Mouse (Mus musculus): Measurements from ENCODE around the gene Mrpl51. TPM values are rescaled to one million over a fixed set of nuclear protein-coding genes. Genes with fewer than 3 reads are reported as not detected.

The Mrpl51 gene
- polyA plus RNA-seq, 1 experiment = 147 TPM

DNA sequence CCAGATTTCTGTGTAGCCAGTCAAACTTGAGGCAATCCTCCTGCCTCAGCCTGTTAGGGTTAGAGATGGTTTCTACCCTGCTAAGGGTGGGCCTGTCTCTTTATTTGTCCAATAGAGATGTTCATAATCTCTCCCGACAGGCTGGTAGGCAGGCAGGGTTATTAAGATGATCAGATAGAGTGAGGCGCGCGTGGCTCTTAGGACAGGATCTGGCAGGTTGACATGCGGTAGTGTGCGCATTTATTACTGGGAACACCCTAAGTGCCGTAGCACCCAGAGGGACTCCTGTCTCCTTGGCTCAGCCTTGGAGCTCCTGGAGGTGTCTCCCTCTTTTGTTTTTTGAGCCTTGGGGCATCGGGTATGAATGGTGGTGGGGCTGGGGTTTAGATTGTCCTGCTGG is 36.3 kb upstream of the Mrpl51 start:
- Histone ChIP-seq H3K4me3 (ENCODE audit: insufficient read depth, poor library complexity, severe bottlenecking) (no peak overlapping the region), H3K79me2 (ENCODE audit: control insufficient read depth, insufficient read depth) (no peaks in the 10 kb centered on the region), H3K79me3 (ENCODE audit: low read depth) (no peaks in the 10 kb centered on the region), H3K36me3 (ENCODE audit: control insufficient read depth, insufficient read depth) (peaks cover 47% of the 10 kb centered on the region), H3K27me3 (ENCODE audit: control insufficient read depth, insufficient read depth, insufficient read length) (no peaks in the 10 kb centered on the region), H3ac (ENCODE audit: control insufficient read depth, insufficient read length, low read depth) (no peak overlapping the region)
- TF ChIP-seq CEBPB (IDR thresholded peaks at IDR 0.05; ENCODE audit: low read depth) = no peak
- TF ChIP-seq CTCF (IDR thresholded peaks at IDR 0.05; ENCODE audit: control insufficient read depth, insufficient read depth, insufficient read length) = no peak
- no peak for TF ChIP-seq USF1 (IDR thresholded peaks at IDR 0.05; ENCODE audit: low read depth)
- TF ChIP-seq FOSL1 (IDR thresholded peaks at IDR 0.05; ENCODE audit: insufficient read depth, low read length, poor library complexity, severe bottlenecking) = no peak
- TF ChIP-seq MYOD1 (IDR thresholded peaks at IDR 0.05; ENCODE audit: control insufficient read depth, insufficient read length, low read depth) = no peak
- no peak for TF ChIP-seq MAX (IDR thresholded peaks at IDR 0.05)
- no peak for TF ChIP-seq MYOG (IDR thresholded peaks at IDR 0.05; ENCODE audit: control insufficient read depth, extremely low read depth, insufficient read length)

DNA sequence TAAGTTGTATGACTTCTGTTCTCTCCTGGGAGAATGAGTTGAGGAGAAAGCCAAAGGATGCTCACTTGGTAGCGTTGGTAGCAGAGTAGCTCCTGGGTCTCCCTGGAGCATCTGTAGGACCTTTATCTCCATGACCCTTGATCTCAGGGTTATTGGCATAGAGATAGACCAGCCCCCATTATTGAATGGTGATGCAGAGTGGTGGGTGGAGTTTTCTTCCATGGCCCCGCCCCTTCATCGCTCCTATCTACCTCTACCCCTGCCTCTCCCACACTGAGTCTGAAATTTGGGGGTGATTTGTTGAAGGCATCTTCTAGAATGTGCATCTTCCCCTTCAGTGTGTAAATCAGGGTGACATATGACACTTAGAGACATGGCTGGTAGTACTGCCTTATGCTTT is 35.1 kb upstream of the Mrpl51 start:
- Histone ChIP-seq H3K79me3 (ENCODE audit: low read depth) (no peaks in the 10 kb centered on the region), H3ac (ENCODE audit: control insufficient read depth, insufficient read length, low read depth) (no peak overlapping the region), H3K4me3 (ENCODE audit: insufficient read depth, poor library complexity, severe bottlenecking) (no peak overlapping the region), H3K27me3 (ENCODE audit: control insufficient read depth, insufficient read depth, insufficient read length) (no peaks in the 10 kb centered on the region), H3K36me3 (ENCODE audit: control insufficient read depth, insufficient read depth) (peaks cover 50% of the 10 kb centered on the region), H3K79me2 (ENCODE audit: control insufficient read depth, insufficient read depth) (no peaks in the 10 kb centered on the region)
- TF ChIP-seq CEBPB (IDR thresholded peaks at IDR 0.05; ENCODE audit: low read depth) (no peak), MYOG (IDR thresholded peaks at IDR 0.05; ENCODE audit: control insufficient read depth, extremely low read depth, insufficient read length) (no peak), MAX (IDR thresholded peaks at IDR 0.05) (no peak), CTCF (IDR thresholded peaks at IDR 0.05; ENCODE audit: control insufficient read depth, insufficient read depth, insufficient read length) (no peak), FOSL1 (IDR thresholded peaks at IDR 0.05; ENCODE audit: insufficient read depth, low read length, poor library complexity, severe bottlenecking) (no peak), MYOD1 (IDR thresholded peaks at IDR 0.05; ENCODE audit: control insufficient read depth, insufficient read length, low read depth) (no peak), USF1 (IDR thresholded peaks at IDR 0.05; ENCODE audit: low read depth) (no peak)

DNA sequence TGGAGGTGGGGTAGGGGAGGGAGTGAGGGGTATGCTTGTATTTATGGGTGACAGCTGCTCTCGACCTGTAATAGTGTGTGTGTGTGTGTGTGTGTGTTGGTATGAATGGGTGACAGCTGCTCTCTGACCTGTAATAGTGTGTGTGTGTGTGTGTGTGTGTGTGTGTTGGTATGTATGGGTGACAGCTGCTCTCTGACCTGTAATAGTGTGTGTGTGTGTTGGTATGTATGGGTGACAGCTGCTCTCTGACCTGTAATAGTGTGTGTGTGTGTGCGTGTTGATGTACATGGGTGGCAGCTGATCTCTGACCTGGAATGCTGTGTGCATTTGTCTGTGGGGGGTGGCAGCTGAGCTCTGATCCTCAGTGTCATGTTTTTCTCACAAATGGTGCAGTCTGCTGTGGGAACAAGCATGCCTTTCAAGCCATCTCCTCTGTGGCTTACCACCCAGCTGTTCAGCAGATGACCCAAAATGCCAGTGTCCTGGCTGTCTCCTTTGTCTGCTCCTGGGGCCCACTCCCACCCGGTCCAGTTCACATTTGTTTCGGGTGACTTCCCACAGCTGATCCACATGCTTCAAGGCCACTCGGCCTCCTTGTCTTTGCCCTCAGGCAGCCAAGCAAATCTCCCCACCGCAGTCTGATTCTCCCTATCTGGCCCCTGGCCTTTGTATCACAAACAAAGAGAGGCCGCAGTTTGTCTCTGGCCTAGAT is 34.5 kb upstream of the Mrpl51 start:
- Histone ChIP-seq H3K79me2 (ENCODE audit: control insufficient read depth, insufficient read depth) (no peaks in the 10 kb centered on the region), H3ac (ENCODE audit: control insufficient read depth, insufficient read length, low read depth) (no peak overlapping the region), H3K4me3 (ENCODE audit: insufficient read depth, poor library complexity, severe bottlenecking) (no peak overlapping the region), H3K79me3 (ENCODE audit: low read depth) (no peaks in the 10 kb centered on the region), H3K36me3 (ENCODE audit: control insufficient read depth, insufficient read depth) (peaks cover 49% of the 10 kb centered on the region), H3K27me3 (ENCODE audit: control insufficient read depth, insufficient read depth, insufficient read length) (no peaks in the 10 kb centered on the region)
- TF ChIP-seq MAX (IDR thresholded peaks at IDR 0.05) = no peak
- TF ChIP-seq CTCF (IDR thresholded peaks at IDR 0.05; ENCODE audit: control insufficient read depth, insufficient read depth, insufficient read length) = no peak
- no peak for TF ChIP-seq MYOG (IDR thresholded peaks at IDR 0.05; ENCODE audit: control insufficient read depth, extremely low read depth, insufficient read length)
- peak; percentile 68 for TF ChIP-seq MYOD1 (IDR thresholded peaks at IDR 0.05; ENCODE audit: control insufficient read depth, insufficient read length, low read depth)

DNA sequence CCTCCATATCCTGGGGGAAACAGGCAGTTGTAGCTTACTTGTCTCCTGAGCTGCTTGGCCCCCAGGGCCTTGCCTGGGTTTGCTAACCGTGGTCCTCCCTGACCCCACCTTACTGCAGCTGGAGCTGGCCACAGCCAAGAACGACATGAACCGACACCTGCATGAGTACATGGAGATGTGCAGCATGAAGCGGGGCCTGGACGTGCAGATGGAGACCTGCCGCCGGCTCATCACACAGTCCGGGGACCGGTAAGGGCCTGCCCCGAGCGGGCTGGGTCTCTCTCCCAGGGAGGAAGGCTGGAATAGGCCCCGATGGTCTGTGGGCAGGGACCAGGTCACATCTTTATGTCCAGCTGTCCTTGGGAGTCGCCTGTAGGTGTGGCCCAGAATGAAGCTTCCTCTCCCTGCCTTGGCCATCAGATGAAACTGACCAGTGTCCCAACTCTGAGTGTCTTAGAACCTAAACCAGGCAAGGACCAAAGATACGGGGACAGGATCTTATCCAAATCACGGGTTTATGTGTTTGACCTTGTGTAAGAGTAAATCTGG is 32.6 kb upstream of the Mrpl51 start:
- H3K36me3 ChIP-seq (ENCODE audit: control insufficient read depth, insufficient read depth) = peaks cover 60% of the 10 kb centered on the region
- TF ChIP-seq USF1 (IDR thresholded peaks at IDR 0.05; ENCODE audit: low read depth) = no peak
- TF ChIP-seq CEBPB (IDR thresholded peaks at IDR 0.05; ENCODE audit: low read depth) = no peak
- TF ChIP-seq MAX (IDR thresholded peaks at IDR 0.05) = no peak
- no peak overlapping the region for H3ac ChIP-seq (ENCODE audit: control insufficient read depth, insufficient read length, low read depth)
- H3K4me3 ChIP-seq (ENCODE audit: insufficient read depth, poor library complexity, severe bottlenecking) = no peak overlapping the region
- no peaks in the 10 kb centered on the region for H3K27me3 ChIP-seq (ENCODE audit: control insufficient read depth, insufficient read depth, insufficient read length)
- H3K79me3 ChIP-seq (ENCODE audit: low read depth) = peaks cover 13% of the 10 kb centered on the region
- H3K79me2 ChIP-seq (ENCODE audit: control insufficient read depth, insufficient read depth) = peaks cover 19% of the 10 kb centered on the region

GRCm38 (mm10) chr6:125159773-125160557 is 31.6 kb upstream of the Mrpl51 start:
- Histone ChIP-seq H3K79me3 (ENCODE audit: low read depth) (peaks cover 23% of the 10 kb centered on the region), H3K36me3 (ENCODE audit: control insufficient read depth, insufficient read depth) (peaks cover 67% of the 10 kb centered on the region), H3K27me3 (ENCODE audit: control insufficient read depth, insufficient read depth, insufficient read length) (no peaks in the 10 kb centered on the region), H3ac (ENCODE audit: control insufficient read depth, insufficient read length, low read depth) (no peak overlapping the region), H3K4me3 (ENCODE audit: insufficient read depth, poor library complexity, severe bottlenecking) (no peak overlapping the region), H3K79me2 (ENCODE audit: control insufficient read depth, insufficient read depth) (peaks cover 28% of the 10 kb centered on the region)
- TF ChIP-seq USF1 (IDR thresholded peaks at IDR 0.05; ENCODE audit: low read depth) = no peak
- TF ChIP-seq FOSL1 (IDR thresholded peaks at IDR 0.05; ENCODE audit: insufficient read depth, low read length, poor library complexity, severe bottlenecking) = no peak
- TF ChIP-seq MYOD1 (IDR thresholded peaks at IDR 0.05; ENCODE audit: control insufficient read depth, insufficient read length, low read depth) = no peak
- no peak for TF ChIP-seq MYOG (IDR thresholded peaks at IDR 0.05; ENCODE audit: control insufficient read depth, extremely low read depth, insufficient read length)
- TF ChIP-seq CEBPB (IDR thresholded peaks at IDR 0.05; ENCODE audit: low read depth) = no peak
- no peak for TF ChIP-seq MAX (IDR thresholded peaks at IDR 0.05)
- TF ChIP-seq CTCF (IDR thresholded peaks at IDR 0.05; ENCODE audit: control insufficient read depth, insufficient read depth, insufficient read length) = no peak
